21 mouse cellular contexts compared by ENCODE assay signal in the genomic region with DNA sequence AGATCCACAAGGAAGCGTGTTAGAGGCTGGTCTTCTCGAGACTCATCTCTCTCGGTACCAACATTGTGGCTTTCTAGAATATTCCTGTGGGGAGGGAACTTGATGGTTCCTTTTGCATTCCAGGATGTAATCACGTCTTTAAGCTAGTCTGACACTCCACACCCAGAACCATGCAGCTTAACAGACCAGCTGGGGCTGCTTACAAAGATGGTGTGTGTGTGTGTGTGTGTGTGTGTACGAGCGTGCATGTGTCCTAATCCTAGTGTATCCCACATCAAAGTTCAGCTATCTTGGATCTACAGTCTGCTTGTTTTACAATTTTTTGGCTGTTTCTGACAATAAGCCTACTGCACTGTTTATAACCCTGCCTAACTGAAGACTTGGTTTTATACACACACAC. TPM values are rescaled to one million over a fixed set of nuclear protein-coding genes. Genes with fewer than 3 reads are reported as not detected.
DNase-seq lines count a peak whose midpoint lies in the region; ATAC-seq and TF ChIP-seq lines count a peak whose summit lies in the region.
"Had no signal": no experiment of that assay in that cellular context is flagged by ENCODE, and none has a peak within 500 bp of the region (broad histone marks: within the 10 kb centered on the region; RNA-seq: fewer than 3 reads in every experiment).

No protein-coding gene starts in this region.

- no peaks in the 10 kb centered on the region for H3K36me3 ChIP-seq in embryonic facial prominence, embryonic 11.5 days (replicated peaks; ENCODE audit: control insufficient read depth, insufficient read depth, low read depth, low read length)
- no peaks in the 10 kb centered on the region for H3K36me3 ChIP-seq in embryonic facial prominence, embryonic 10.5 days (replicated peaks)
- no peaks in the 10 kb centered on the region for H3K36me3 ChIP-seq in lung, embryonic 16.5 days (ENCODE audit: control insufficient read depth, insufficient read depth, low read length)
- H3K36me3 ChIP-seq in limb, embryonic 13.5 days: no peaks in the 10 kb centered on the region
- no peaks in the 10 kb centered on the region for H3K36me3 ChIP-seq in stomach, postnatal 0 days (ENCODE audit: control insufficient read depth, insufficient read depth, low read length)
- no peaks in the 10 kb centered on the region for H3K36me3 ChIP-seq in midbrain, embryonic 10.5 days
- H3K36me3 ChIP-seq: forebrain, embryonic 10.5 days; heart, embryonic 13.5 days; hindbrain, embryonic 12.5 days had no signal

- no peaks in the 10 kb centered on the region for H3K27me3 ChIP-seq in embryonic facial prominence, embryonic 11.5 days (ENCODE audit: control insufficient read depth, insufficient read depth, low read length)
- no peaks in the 10 kb centered on the region for H3K27me3 ChIP-seq in embryonic facial prominence, embryonic 10.5 days (replicated peaks; ENCODE audit: low read depth, poor library complexity, severe bottlenecking)
- H3K27me3 ChIP-seq in lung, embryonic 16.5 days (ENCODE audit: control insufficient read depth, insufficient read depth, low read depth, low read length): no peaks in the 10 kb centered on the region
- H3K27me3 ChIP-seq in limb, embryonic 13.5 days: no peaks in the 10 kb centered on the region
- no peaks in the 10 kb centered on the region for H3K27me3 ChIP-seq in stomach, postnatal 0 days (ENCODE audit: control insufficient read depth, insufficient read depth, low read length)
- no peaks in the 10 kb centered on the region for H3K27me3 ChIP-seq in midbrain, embryonic 10.5 days (ENCODE audit: low read depth, poor library complexity, severe bottlenecking)
- H3K27me3 ChIP-seq: heart, embryonic 13.5 days; hindbrain, embryonic 12.5 days had no signal

- TF ChIP-seq EP300 in stomach, postnatal 0 days (optimal IDR thresholded peaks at IDR 0.05): no peak

- H3K27ac ChIP-seq in embryonic facial prominence, embryonic 11.5 days (replicated peaks; ENCODE audit: low read depth, low read length): 0 out of 2 replicates have a peak overlapping the region, but pooled peaks have one; percentile 20
- no peak overlapping the region for H3K27ac ChIP-seq in embryonic facial prominence, embryonic 10.5 days (replicated peaks)
- H3K27ac ChIP-seq in lung, embryonic 16.5 days (ENCODE audit: low read length): no peak overlapping the region
- H3K27ac ChIP-seq in limb, embryonic 13.5 days: 0 out of 2 replicates have a peak overlapping the region, but pooled peaks have one; percentile 10
- H3K27ac ChIP-seq in stomach, postnatal 0 days (replicated peaks): 0 out of 2 replicates have a peak overlapping the region, but pooled peaks have one; percentile 49
- no peak overlapping the region for H3K27ac ChIP-seq in midbrain, embryonic 10.5 days (replicated peaks)
- H3K27ac ChIP-seq: forebrain, embryonic 10.5 days; gastrocnemius, adult 2 months; heart, embryonic 13.5 days; hindbrain, embryonic 12.5 days; hindbrain, postnatal 0 days had no signal

- TF ChIP-seq CTCF in lung, adult 2 months (IDR thresholded peaks at IDR 0.05; ENCODE audit: insufficient read depth, low read length): no peak
- TF ChIP-seq CTCF in stomach, postnatal 0 days (IDR thresholded peaks at IDR 0.05; ENCODE audit: low read depth): no peak

- no peak overlapping the region for H3K4me2 ChIP-seq in embryonic facial prominence, embryonic 11.5 days (ENCODE audit: low read depth, low read length)
- no peak overlapping the region for H3K4me2 ChIP-seq in lung, embryonic 16.5 days (ENCODE audit: low read depth, low read length)
- H3K4me2 ChIP-seq in limb, embryonic 13.5 days (replicated peaks): no peak overlapping the region; the same call in 1 of the 2 replicates
- no peak overlapping the region for H3K4me2 ChIP-seq in stomach, postnatal 0 days (replicated peaks; ENCODE audit: low read depth)
- H3K4me2 ChIP-seq: heart, embryonic 13.5 days; hindbrain, embryonic 12.5 days had no signal

- TF ChIP-seq POLR2A in lung, adult 2 months (IDR thresholded peaks at IDR 0.05; ENCODE audit: borderline replicate concordance, extremely low read depth, low read depth, low read length): no peak

- 0 out of 2 replicates have a peak, but pooled peaks cover 2% of the 10 kb centered on the region for H3K4me1 ChIP-seq in embryonic facial prominence, embryonic 11.5 days (ENCODE audit: control insufficient read depth, insufficient read depth, low read length)
- peaks cover 23% of the 10 kb centered on the region for H3K4me1 ChIP-seq in embryonic facial prominence, embryonic 10.5 days
- H3K4me1 ChIP-seq in lung, embryonic 16.5 days (replicated peaks; ENCODE audit: control insufficient read depth, insufficient read depth, low read length): no peaks in the 10 kb centered on the region; the same call in 1 of the 2 replicates
- no peaks in the 10 kb centered on the region for H3K4me1 ChIP-seq in lung, adult 2 months (ENCODE audit: control insufficient read depth, insufficient read depth, low read length)
- H3K4me1 ChIP-seq in limb, embryonic 13.5 days: peaks cover 19% of the 10 kb centered on the region
- H3K4me1 ChIP-seq in stomach, postnatal 0 days (replicated peaks; ENCODE audit: control insufficient read depth, insufficient read depth): no peaks in the 10 kb centered on the region; the same call in 1 of the 2 replicates
- peaks cover 6% of the 10 kb centered on the region; the same call in 1 of the 2 replicates for H3K4me1 ChIP-seq in midbrain, embryonic 10.5 days
- H3K4me1 ChIP-seq: hindbrain, embryonic 12.5 days had no signal

- peak; percentile 41; the same call in 1 of the 2 replicates for ATAC-seq in embryonic facial prominence, embryonic 11.5 days (replicated peaks; ENCODE audit: insufficient number of reproducible peaks, low FRiP score, low TSS enrichment, low read depth)
- peak; percentile 48 for ATAC-seq in lung, embryonic 16.5 days (ENCODE audit: low read depth)
- ATAC-seq in limb, embryonic 13.5 days (ENCODE audit: low FRiP score, low read depth): peak; percentile 60; the same call in 1 of the 2 replicates
- peak; percentile 42; the same call in 1 of the 2 replicates for ATAC-seq in stomach, postnatal 0 days (ENCODE audit: low FRiP score, low TSS enrichment)
- no peak for ATAC-seq in erythroid progenitor cell, adult 5-6 weeks (replicated peaks; ENCODE audit: low FRiP score, poor library complexity, severe bottlenecking)
- ATAC-seq: forebrain, embryonic 14.5 days; hindbrain, postnatal 0 days had no signal

- no peaks in the 10 kb centered on the region for H3K9me3 ChIP-seq in embryonic facial prominence, embryonic 11.5 days (replicated peaks; ENCODE audit: control insufficient read depth, low read length)
- H3K9me3 ChIP-seq in embryonic facial prominence, embryonic 10.5 days: no peaks in the 10 kb centered on the region
- H3K9me3 ChIP-seq in lung, embryonic 16.5 days (ENCODE audit: control insufficient read depth, low read length): no peaks in the 10 kb centered on the region
- H3K9me3 ChIP-seq in limb, embryonic 13.5 days: no peaks in the 10 kb centered on the region
- H3K9me3 ChIP-seq in stomach, postnatal 0 days (ENCODE audit: control insufficient read depth, low read length): no peaks in the 10 kb centered on the region
- H3K9me3 ChIP-seq in midbrain, embryonic 10.5 days (replicated peaks): no peaks in the 10 kb centered on the region
- H3K9me3 ChIP-seq: forebrain, embryonic 10.5 days; heart, embryonic 13.5 days; hindbrain, embryonic 12.5 days had no signal

- DNase-seq in embryonic facial prominence, embryonic 11.5 days (ENCODE audit: low spot score): no peak
- DNase-seq in embryonic facial prominence, embryonic 10.5 days (ENCODE audit: low spot score): no peak
- no peak for DNase-seq in lung, adult 2 months
- no peak for DNase-seq in stomach, postnatal 0 days (ENCODE audit: low spot score)
- DNase-seq in midbrain, embryonic 10.5 days (ENCODE audit: low spot score): no peak
- DNase-seq: adrenal gland, postnatal 10 days; cerebellum, adult 11 months; cerebellum, adult 8-10 months; cerebellum, postnatal 25 days; gastrocnemius, adult 2 months; gastrocnemius, postnatal 25 days; heart, postnatal 4 days had no signal

- no peak overlapping the region for H3K9ac ChIP-seq in embryonic facial prominence, embryonic 11.5 days (replicated peaks; ENCODE audit: low read length)
- H3K9ac ChIP-seq in lung, embryonic 16.5 days (ENCODE audit: low read length): no peak overlapping the region
- no peak overlapping the region for H3K9ac ChIP-seq in limb, embryonic 13.5 days
- no peak overlapping the region for H3K9ac ChIP-seq in stomach, postnatal 0 days (ENCODE audit: low read length)
- H3K9ac ChIP-seq: heart, embryonic 13.5 days; hindbrain, embryonic 12.5 days had no signal

- H3K4me3 ChIP-seq in embryonic facial prominence, embryonic 11.5 days (ENCODE audit: low read depth, low read length): no peak overlapping the region
- no peak overlapping the region for H3K4me3 ChIP-seq in embryonic facial prominence, embryonic 10.5 days
- no peak overlapping the region for H3K4me3 ChIP-seq in lung, embryonic 16.5 days (ENCODE audit: low read length)
- no peak overlapping the region for H3K4me3 ChIP-seq in lung, adult 2 months (replicated peaks; ENCODE audit: extremely low read depth, low read depth, low read length)
- H3K4me3 ChIP-seq in limb, embryonic 13.5 days: no peak overlapping the region
- no peak overlapping the region for H3K4me3 ChIP-seq in stomach, postnatal 0 days (ENCODE audit: low read depth, low read length)
- no peak overlapping the region for H3K4me3 ChIP-seq in midbrain, embryonic 10.5 days
- H3K4me3 ChIP-seq: forebrain, embryonic 10.5 days; gastrocnemius, adult 2 months; heart, embryonic 13.5 days; hindbrain, embryonic 12.5 days had no signal

- WGBS in embryonic facial prominence, embryonic 11.5 days: 66% methylated on average over 6 of the region's 6 CpGs
- 80% methylated on average over 6 of the region's 6 CpGs for WGBS in embryonic facial prominence, embryonic 10.5 days
- WGBS in lung, embryonic 16.5 days: 63% methylated on average over 6 of the region's 6 CpGs
- 86% methylated on average over 6 of the region's 6 CpGs for WGBS in lung, adult 2 months
- 47% methylated on average over 6 of the region's 6 CpGs for WGBS in limb, embryonic 13.5 days
- 62% methylated on average over 6 of the region's 6 CpGs for WGBS in stomach, postnatal 0 days
- 85% methylated on average over 6 of the region's 6 CpGs for WGBS in midbrain, embryonic 10.5 days

RNA-seq across cellular contexts. Expression of gene Cnn3, which starts 29.3 kb away (rescaled TPM):
- polyA plus RNA-seq in embryonic facial prominence, embryonic 11.5 days (2014; fragmentation: Nextera tagmentation; extraction: Ambion mirVana): 1,087 and 1,113 TPM in 2 replicates
- 864 and 874 TPM in 2 replicates for polyA plus RNA-seq in embryonic facial prominence, embryonic 10.5 days (2016; fragmentation: Nextera tagmentation; extraction: Ambion mirVana)
- polyA plus RNA-seq in lung, embryonic 16.5 days (2015; fragmentation: Nextera tagmentation; extraction: Ambion mirVana): 522 and 562 TPM in 2 replicates
- 165 and 170 TPM in 2 replicates for polyA plus RNA-seq in lung, adult 2 months (2012; rRNA removed)
- polyA plus RNA-seq in limb, embryonic 13.5 days (2015; fragmentation: Nextera tagmentation; extraction: Ambion mirVana): 936 and 944 TPM in 2 replicates
- 280 and 301 TPM in 2 replicates for polyA plus RNA-seq in stomach, postnatal 0 days (2015; fragmentation: Nextera tagmentation; extraction: Ambion mirVana)
- polyA plus RNA-seq in midbrain, embryonic 10.5 days (2016; fragmentation: Nextera tagmentation; extraction: Ambion mirVana): 947 and 1,037 TPM in 2 replicates
- 9.7 and 41.1 TPM in 2 replicates for total RNA-seq in erythroid progenitor cell, adult 5-6 weeks (2015; ENCODE audit: low replicate concordance)
- 13.6 and 36.1 TPM in 2 replicates for total RNA-seq in erythroid progenitor cell, adult 5-6 weeks (2017; ENCODE audit: low replicate concordance)
- total RNA-seq: MEL had no signal

Comparison
In these comparisons a context has a peak if more than half of its experiments do, and no peak if none do; other contexts are left out.
1. H3K27ac ChIP-seq: peak in embryonic facial prominence, embryonic 11.5 days (single experiment), limb, embryonic 13.5 days (single experiment) and stomach, postnatal 0 days (single experiment); none in embryonic facial prominence, embryonic 10.5 days (single experiment), lung, embryonic 16.5 days (single experiment) and midbrain, embryonic 10.5 days (single experiment).